Mouse (Mus musculus) thymus, postnatal 36 days (tissue): ENCODE measurements around the gene Zfp607b.

Experiments used
- DNase-seq, 2 experiments: peaks; one replicate each; pipeline ENCODE4 v3.0.0; 2022; ENCODE audit warnings: mixed read lengths in 2 of 2

Gene Zfp607b

DNA sequence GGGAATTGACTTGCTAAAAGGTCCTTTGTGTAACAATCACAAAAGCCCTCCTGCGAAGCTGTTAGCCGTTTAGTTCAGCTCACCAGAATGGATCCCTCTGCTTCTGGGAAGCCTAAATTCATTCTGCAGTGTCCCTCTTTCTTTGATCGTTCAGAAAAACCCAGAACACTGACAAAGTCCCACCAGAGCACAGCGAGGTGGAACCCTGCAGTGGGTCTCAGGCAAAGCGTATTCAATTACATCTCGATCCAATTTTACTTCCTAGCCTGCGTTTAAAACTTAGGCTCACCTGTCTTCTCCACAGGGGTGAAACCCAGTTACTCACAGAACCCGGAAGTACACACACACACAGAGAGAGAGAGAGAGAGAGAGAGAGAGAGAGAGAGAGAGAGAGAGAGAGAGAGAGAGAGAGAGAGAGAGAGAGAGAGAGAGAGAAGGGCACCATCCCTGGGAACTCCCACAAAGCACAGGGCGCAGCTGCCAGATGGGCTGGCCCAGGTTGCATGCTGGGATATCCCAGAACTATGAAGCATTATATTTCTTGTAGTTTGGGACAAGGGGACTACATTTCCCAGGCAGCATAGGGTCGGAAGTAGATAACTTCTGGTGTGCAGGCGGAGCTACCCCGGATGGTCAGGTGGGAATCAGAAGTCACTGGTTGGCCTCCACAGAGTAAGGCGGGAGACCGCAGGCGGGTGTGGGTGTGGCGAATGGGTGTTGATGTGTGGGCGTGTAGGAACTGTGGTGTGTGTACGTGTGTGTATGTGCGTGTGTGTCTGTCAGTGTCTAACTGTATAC lies at the start of gene Zfp607b:
TSS of gene Zfp607b (plus strand) at position 526 of the 798 bp plus-strand sequence.
- DNase-seq: peak; percentile 88 to 94

DNA sequence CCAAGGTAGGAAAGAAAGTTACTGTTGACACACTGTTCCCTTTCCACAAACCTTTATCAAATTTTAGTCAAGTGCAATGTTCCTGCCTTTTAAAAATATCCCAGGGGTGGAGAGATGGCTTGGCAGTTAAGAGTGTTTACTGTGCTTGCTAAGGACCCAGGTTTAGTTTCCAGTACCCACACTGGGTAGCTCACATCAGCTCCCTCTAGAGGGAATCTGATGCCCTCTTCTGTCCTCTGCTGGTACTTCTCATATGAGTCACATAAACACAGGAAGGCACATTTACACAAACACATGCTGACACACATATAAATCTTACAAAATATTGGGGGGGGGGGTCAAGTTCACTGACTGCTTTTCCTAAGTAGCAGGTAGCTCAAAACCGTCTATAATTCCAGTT lies 44.7 kb upstream of the Zfp607b start:
- DNase-seq: no peak

- no peak for DNase-seq
Measured at GRCm38 (mm10) chr7:27646516-27646915, 42.6 kb upstream of the Zfp607b start.

GRCm38 (mm10) chr7:27647281-27648002 lies 41.7 kb upstream of the Zfp607b start:
- no peak for DNase-seq

DNA sequence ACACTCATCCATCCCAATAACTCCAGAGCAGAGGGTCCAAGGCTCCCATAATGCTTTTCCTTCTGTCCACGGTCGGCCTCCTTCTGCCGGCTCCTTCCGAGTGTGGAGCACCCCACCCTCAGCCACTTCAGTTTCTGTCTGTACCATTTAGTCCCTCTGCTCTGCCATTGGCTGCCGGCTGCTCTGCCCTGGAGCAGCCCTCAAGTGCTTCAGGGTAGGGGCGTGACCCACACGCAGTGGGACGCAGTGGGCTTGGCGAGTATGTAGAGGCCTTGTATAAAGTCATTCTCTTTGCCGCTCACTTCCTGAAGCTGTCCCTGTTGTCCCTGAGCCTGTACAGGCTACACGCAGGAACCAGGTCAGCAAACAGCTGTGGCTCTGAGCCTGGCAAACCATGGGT lies 39.4 kb upstream of the Zfp607b start:
- DNase-seq: no peak

DNA sequence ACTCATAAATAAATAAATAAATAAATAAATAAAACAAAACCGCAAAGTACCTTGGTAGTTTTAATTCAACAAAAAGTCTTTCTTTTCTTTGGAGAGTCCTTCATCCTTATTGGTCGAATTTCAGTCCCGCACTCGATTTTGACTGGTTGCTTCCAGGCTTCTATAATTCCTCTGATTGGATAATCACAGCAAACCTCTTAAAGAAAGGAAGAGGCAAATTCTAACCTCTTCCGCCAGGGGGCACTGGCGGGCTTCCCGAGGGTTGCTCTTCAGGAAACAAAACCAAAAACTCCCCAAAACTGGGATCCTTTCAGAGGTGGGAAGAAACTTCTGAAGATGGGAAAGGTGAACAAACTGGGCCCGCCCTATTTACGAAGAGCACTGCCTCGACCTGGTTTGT lies 38.2 kb upstream of the Zfp607b start:
- peak; percentile 53 to 63 for DNase-seq

- DNase-seq: peak; percentile 57 to 70
Measured at GRCm38 (mm10) chr7:27653681-27654437, 35.3 kb upstream of the Zfp607b start, which contains the start of gene Ttc9b. Gene Ttc9b, plus strand, starts transcription at chr7:27653915.

DNA sequence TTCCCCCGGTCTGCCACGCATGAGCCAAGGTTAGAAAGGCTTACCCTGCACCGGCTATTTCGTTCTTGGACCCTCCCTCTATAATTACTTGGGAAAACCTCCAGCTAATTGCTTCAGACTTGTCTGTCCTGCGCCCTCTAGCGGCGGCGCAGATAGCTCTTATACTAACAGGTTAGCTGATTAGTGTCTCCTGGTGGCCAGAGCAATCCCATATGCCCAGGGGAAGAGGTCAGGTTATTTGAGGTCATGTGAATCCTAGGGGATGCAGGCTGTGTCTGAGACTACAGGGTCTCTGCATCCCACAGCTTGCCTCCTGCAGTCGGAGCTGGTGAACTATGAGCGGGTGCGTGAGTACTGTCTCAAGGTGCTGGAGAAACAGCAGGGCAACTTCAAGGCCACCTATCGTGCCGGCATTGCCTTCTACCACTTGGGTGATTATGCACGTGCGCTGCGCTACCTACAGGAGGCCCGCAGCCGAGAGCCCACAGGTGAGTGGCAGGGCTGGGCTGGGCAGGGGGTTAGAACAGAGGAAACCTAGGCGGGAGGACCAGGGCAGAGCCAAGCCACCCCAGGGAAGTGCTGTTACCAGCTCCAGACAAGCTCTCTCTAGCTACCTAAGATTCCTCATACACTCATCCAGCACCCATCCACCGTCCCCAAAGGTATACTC lies 34.4 kb upstream of the Zfp607b start:
- peak in 1 of 2 experiments; percentile 34 for DNase-seq

- no peak for DNase-seq
Measured at GRCm38 (mm10) chr7:27655545-27655944, 33.6 kb upstream of the Zfp607b start.

DNA sequence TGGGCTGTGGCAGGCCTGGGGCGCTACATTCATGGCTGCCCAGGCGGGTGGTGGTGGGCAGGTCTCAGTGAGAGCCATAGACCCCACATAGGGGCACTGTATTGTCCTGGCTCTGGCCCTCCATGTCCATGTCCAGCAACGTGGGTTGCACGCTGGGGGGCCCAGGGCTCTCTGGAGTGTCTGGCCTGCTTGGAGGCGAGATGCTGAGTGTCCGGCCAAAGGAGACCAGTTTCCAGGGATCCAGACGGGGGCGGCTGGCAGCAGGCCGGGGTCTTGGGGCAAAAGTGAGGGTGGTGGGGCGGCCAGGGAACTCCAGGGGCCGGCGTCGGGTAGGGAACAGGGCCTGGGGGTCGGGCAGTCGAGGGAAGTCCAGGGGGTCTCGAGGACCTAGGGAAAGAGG lies 32.5 kb upstream of the Zfp607b start:
- DNase-seq: no peak

GRCm38 (mm10) chr7:27657824-27658395 lies 31.2 kb upstream of the Zfp607b start:
- DNase-seq: no peak

DNA sequence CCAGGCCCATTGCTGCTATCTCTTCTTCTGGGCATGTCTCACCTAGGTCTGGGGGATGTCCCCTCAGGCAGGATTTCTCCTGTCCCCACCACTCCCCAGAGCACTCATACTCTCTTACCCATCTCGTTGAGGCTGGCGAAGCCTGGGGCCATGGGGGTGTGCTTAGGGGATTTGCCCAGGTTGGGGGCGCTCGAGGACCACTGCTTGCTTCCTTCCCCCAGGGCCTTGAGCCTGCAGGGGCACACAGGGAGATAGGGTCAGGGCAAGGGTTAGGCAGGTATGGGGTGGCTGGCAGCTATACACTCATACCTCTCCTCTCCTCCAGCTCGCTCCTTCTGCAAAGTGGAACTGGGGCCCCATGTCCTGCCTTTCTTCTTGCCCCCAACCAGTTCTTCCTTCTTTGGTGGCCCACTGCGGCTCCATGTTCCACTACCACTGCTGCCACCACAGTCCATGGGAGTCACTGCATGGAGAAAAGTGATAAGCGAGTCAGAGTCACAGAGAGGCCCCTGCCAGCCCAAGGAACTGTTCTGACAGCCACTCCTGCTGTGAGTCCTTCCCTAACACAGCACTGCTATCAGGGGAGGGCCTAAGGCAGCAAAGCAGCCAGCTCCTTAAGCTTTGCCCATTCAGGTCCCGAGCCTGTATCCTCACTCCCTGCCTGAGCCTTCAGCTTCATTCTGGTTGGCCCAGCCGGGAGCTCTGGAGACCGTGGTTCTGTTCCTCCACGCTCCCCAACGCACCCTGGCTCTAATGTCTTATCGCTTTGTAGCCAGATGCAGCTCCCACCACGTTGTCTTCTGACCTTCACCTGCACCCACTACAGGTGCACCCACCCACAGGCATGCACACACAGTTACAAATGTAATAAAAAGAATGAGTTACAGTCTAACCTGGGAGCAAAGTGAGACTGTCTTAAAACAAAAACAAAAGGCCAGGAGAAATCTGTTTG lies 30.2 kb upstream of the Zfp607b start:
- no peak for DNase-seq

DNA sequence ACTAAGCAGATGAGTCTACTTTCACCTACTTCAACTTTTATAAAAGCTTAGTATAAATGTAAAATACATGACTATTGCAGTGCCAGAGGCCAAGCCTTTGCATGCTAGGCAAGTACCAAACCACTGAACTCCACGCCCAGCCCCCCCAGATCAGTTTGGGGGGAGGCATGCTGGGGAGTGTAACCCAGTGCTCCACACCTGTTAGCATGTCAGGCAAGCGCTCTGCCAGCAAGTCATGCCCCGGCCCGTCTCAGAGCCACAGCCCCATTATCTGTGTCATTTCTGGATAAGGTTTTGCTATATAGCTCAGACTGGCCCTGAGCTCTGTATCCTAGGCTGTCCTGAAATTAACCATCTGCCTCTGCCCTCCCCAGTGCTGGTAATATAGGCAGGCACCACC lies 27.1 kb upstream of the Zfp607b start:
- DNase-seq: no peak

DNA sequence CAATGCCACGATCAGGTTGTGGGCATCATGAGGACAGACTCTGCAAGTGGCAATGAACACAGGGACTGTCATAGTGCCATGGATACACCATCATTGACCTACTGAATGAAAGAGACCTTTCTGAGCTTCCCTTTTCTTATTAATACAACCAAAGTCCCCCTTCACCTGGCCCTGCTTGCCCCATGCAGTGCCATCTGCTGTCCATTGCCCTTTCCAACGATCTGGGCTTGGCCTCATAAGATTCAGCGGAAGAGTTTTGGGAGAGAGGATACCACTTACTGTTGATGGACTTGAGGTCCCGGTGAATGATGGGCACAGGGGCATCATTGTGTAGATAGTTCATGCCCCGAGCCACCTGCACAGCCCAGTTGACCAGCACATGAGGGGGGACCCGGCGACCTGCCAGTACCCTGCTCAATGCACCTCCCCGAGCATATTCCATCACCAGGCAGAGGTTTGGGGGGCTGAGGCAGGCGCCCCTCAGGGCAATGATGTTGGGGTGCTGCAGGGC lies 16.0 kb upstream of the Zfp607b start:
- no peak for DNase-seq

DNA sequence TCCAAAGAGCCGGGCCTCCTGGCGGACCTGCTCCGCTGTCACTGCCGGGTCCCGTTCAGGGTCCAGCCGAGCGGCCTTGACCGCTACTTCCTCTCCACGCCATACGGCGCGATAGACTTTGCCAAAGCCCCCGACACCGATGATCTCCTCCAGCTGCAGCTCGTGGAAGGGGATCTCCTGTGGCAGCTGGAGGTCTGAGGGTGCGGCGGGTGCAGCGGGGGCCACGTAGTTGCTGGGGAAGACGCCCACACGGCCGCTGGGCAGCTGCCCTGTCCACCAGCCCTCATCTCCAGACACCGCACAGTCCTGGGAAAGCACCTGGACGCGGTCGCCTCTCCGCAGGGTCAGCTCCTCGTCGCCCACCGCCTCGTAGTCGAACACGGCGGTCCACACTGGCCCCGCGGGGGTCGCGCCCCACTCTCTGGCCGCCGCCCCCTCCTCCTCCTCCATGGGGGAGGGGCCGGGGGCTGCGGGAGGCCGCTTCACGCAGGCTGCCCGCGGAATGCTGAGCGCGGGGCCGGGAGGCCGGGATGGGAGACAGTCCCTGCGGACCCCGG lies 15.5 kb upstream of the Zfp607b start:
- DNase-seq: peak; percentile 12 to 55

DNA sequence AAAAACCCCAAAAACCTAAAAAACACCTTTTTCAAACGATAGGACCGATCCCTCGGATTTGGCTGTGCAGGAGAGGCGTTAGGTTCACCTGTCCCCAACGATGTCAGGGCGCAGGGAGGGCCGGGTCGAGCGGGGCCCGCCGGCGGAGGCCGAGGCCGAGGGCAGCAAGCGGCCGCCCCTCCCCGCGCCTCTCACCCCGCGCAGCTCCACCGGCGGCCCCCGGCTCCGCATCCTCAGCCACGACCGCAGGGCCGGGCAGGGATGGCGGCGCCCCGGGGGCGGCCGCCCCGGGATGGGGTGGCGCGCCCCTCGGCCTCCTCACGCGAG lies 15.0 kb upstream of the Zfp607b start:
- no peak for DNase-seq

GRCm38 (mm10) chr7:27674522-27675221 lies 14.5 kb upstream of the Zfp607b start, which contains the start of gene Map3k10:
Gene Map3k10, minus strand, starts transcription at chr7:27674598.
- peak; percentile 94 to 96 for DNase-seq

DNA sequence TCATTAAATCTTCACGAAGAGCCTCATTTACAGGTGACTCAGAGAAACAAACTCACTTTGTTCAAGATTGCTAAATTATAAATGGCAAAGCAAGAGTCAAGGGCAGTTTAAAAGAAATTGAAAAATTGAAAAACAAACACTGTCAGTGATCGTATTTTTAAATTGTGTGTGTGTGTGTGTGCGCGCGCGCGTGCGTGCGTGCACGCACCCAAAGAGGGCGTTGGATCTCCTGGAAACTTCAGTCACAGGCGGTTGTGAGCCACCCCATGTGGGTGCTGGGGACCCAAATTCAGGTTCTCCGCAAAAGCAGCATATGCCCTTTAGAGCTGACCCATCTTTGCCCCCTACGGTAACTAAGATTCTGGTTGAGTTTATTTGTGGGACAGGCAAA lies 13.9 kb upstream of the Zfp607b start:
- DNase-seq: no peak

- no peak for DNase-seq
Measured at GRCm38 (mm10) chr7:27683218-27683617, 5.9 kb upstream of the Zfp607b start.

- no peak for DNase-seq
Measured at GRCm38 (mm10) chr7:27685220-27685619, 3.9 kb upstream of the Zfp607b start.
